Mouse (Mus musculus) layer of hippocampus, adult 9-10 months (tissue): ENCODE measurements around the gene Lmntd1.

ENCODE experiments used
- DNase-seq: peaks from one replicate; pipeline ENCODE4 v3.0.0; 2022; ENCODE audit warnings: low spot score

The Lmntd1 gene

GRCm38 (mm10) chr6:145614219-145614618, at the start of gene Lmntd1:
Gene Lmntd1, minus strand, starts transcription at chr6:145614319.
- no peak for DNase-seq

GRCm38 (mm10) chr6:145660943-145661342, 46.8 kb upstream of the Lmntd1 start:
- no peak for DNase-seq

- no peak for DNase-seq
These were observed 45.0 kb upstream of the Lmntd1 start for GRCm38 (mm10) chr6:145659116-145659515.

GRCm38 (mm10) chr6:145656740-145657591, 42.8 kb upstream of the Lmntd1 start:
- no peak for DNase-seq

- DNase-seq: no peak
These were observed 41.6 kb upstream of the Lmntd1 start for GRCm38 (mm10) chr6:145655678-145656077.

GRCm38 (mm10) chr6:145654062-145654836, 40.1 kb upstream of the Lmntd1 start:
- no peak for DNase-seq

- DNase-seq: no peak
These were observed 39.5 kb upstream of the Lmntd1 start for GRCm38 (mm10) chr6:145653626-145654025.

GRCm38 (mm10) chr6:145652986-145653385, 38.9 kb upstream of the Lmntd1 start:
- no peak for DNase-seq

GRCm38 (mm10) chr6:145651976-145652375, 37.9 kb upstream of the Lmntd1 start:
- no peak for DNase-seq

- no peak for DNase-seq
These were observed 26.9 kb upstream of the Lmntd1 start for GRCm38 (mm10) chr6:145640971-145641506.

GRCm38 (mm10) chr6:145638248-145638647, 24.1 kb upstream of the Lmntd1 start:
- DNase-seq: no peak

GRCm38 (mm10) chr6:145636682-145637081, 22.6 kb upstream of the Lmntd1 start:
- DNase-seq: no peak

GRCm38 (mm10) chr6:145634454-145634853, 20.3 kb upstream of the Lmntd1 start:
- no peak for DNase-seq

GRCm38 (mm10) chr6:145630269-145630668, 16.1 kb upstream of the Lmntd1 start:
- DNase-seq: no peak

- DNase-seq: no peak
These were observed 9.0 kb upstream of the Lmntd1 start for GRCm38 (mm10) chr6:145623141-145623540.

- DNase-seq: no peak
These were observed 2.5 kb upstream of the Lmntd1 start for GRCm38 (mm10) chr6:145616402-145617229.

- DNase-seq: no peak
These were observed 1.6 kb upstream of the Lmntd1 start, which contains the start of gene Tuba3b for GRCm38 (mm10) chr6:145615666-145616210. Gene Tuba3b, plus strand, starts transcription at chr6:145615757.

- DNase-seq: no peak
These were observed 1.5 kb downstream of the Lmntd1 start for GRCm38 (mm10) chr6:145612611-145613010.

GRCm38 (mm10) chr6:145610901-145611300, 3.2 kb downstream of the Lmntd1 start:
- no peak for DNase-seq

- no peak for DNase-seq
These were observed 5.4 kb downstream of the Lmntd1 start for GRCm38 (mm10) chr6:145608693-145609092.

- DNase-seq: no peak
These were observed 6.4 kb downstream of the Lmntd1 start for GRCm38 (mm10) chr6:145607746-145608145.

- no peak for DNase-seq
These were observed 8.9 kb downstream of the Lmntd1 start for GRCm38 (mm10) chr6:145605203-145605602.
